Mouse (Mus musculus) C2C12 (cell line): ENCODE measurements around the gene Gm7697.
"Not testable (repeated sequence)": the region's sequence is repeated elsewhere in the genome, so short reads cannot be mapped to it uniquely, and the experiment has no call there.

Experiments used
- CEBPB ChIP-seq: IDR thresholded peaks from one replicate; pipeline ENCODE4 v1.6.1; 2011; ENCODE audit warnings: low read depth, mild to moderate bottlenecking, control low read depth, moderate library complexity
- CTCF ChIP-seq: IDR thresholded peaks from one replicate; pipeline ENCODE4 v1.5.1; 2011; ENCODE audit not compliant: control insufficient read depth, insufficient read depth, insufficient read length
- FOSL1 ChIP-seq: IDR thresholded peaks from one replicate; pipeline ENCODE4 v1.8.0; 2011; ENCODE audit warnings: mild to moderate bottlenecking, low read length; ENCODE audit not compliant: poor library complexity, insufficient read depth, severe bottlenecking
- MAX ChIP-seq: IDR thresholded peaks from one replicate; pipeline ENCODE4 v1.6.1; 2011; ENCODE audit warnings: mild to moderate bottlenecking, control low read depth
- MYOD1 ChIP-seq: IDR thresholded peaks from one replicate; pipeline ENCODE4 v1.6.1; 2011; ENCODE audit warnings: low read depth; ENCODE audit not compliant: control insufficient read depth, insufficient read length
- MYOG ChIP-seq: IDR thresholded peaks from one replicate; pipeline ENCODE4 v1.6.1; 2011; ENCODE audit not compliant: control insufficient read depth, insufficient read length; ENCODE audit errors: extremely low read depth
- USF1 ChIP-seq: IDR thresholded peaks from one replicate; pipeline ENCODE4 v1.6.1; 2011; ENCODE audit warnings: low read depth, mild to moderate bottlenecking, control low read depth, moderate library complexity

DNA sequence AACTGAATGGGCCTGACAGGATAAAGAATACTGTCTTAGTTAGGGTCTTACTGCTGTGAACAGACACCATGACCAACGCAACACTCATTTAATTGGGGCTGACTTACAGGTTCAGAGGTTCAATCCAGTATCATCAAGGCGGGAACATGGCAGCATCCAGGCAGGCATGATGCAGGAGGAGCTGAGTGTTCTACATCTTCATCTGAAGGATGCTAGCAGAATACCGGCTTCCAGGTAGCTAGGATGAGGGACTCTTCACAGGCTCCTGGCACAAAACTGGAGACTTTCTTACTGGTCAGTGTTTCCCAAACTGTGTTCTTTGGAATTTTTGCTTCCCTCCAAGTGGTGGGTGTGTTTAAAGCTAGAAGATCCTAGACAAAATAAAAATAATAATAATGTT, 25.3 kb upstream of the Gm7697 start:
- TF ChIP-seq CTCF, MAX, USF1, FOSL1, MYOG, CEBPB, MYOD1: not testable (repeated sequence)
